Mouse (Mus musculus): ENCODE results near the gene Gm14295. TPM values are rescaled to one million over a fixed set of nuclear protein-coding genes. Genes with fewer than 3 reads are reported as not detected.
"Not testable (repeated sequence)": the region's sequence is repeated elsewhere in the genome, so short reads cannot be mapped to it uniquely, and the experiment has no call there.

The Gm14295 gene
- 10 to 100 TPM; 10.3 to 12.9 TPM for total RNA-seq (2021)
- long read RNA-seq, experiment 1, partial matches to known transcripts: 4 of 12 reads
- long read RNA-seq, experiment 1, other reads (novel, unspliced or antisense): 7 of 12 reads
- long read RNA-seq, experiment 2, partial matches to known transcripts: 0 of 10 reads
- long read RNA-seq, experiment 2, other reads (novel, unspliced or antisense): 10 of 10 reads

GRCm38 (mm10) chr2:176798312-176798711, at the start of gene Gm14295:
TSS of gene Gm14295 (plus strand) at chr2:176798612.
- DNase-seq (ENCODE audit: low spot score): not testable (repeated sequence)

GRCm38 (mm10) chr2:176798785-176799184, 373 bp downstream of the Gm14295 start:
- not testable (repeated sequence) for DNase-seq (ENCODE audit: low spot score)

- DNase-seq (ENCODE audit: low spot score): not testable (repeated sequence)
These were observed 32.4 kb downstream of the Gm14295 start, which contains the start of gene Gm14408 for GRCm38 (mm10) chr2:176830840-176831239. TSS of gene Gm14408 (plus strand) at chr2:176831140.

Other genes starting within 250 kb of the Gm14295 start
- gene Gm14308, start 162.3 kb upstream of the Gm14295 start, total RNA-seq (2021): not detected
- 10 to 100 TPM; 11.1 to 13.7 TPM for gene Zfp973, start 128.1 kb upstream of the Gm14295 start, total RNA-seq (2021)
- 1 to 10 TPM; 7.6 to 9.2 TPM for gene Gm14305, start 90.3 kb upstream of the Gm14295 start, total RNA-seq (2021)
- gene Gm14408, start 32.5 kb downstream of the Gm14295 start, total RNA-seq (2021): not detected
- 1 to 10 TPM; 2.3 to 3.6 TPM for gene Gm14296, start 129.2 kb downstream of the Gm14295 start, total RNA-seq (2021)
- 10 to 100 TPM; 26.0 to 30.6 TPM for gene Gm14419, start 202.3 kb downstream of the Gm14295 start, total RNA-seq (2021)